Mouse (Mus musculus) lung, adult 10 weeks (tissue): ENCODE data around the gene Il12a. TPM values are rescaled to one million over a fixed set of nuclear protein-coding genes. Genes with fewer than 3 reads are reported as not detected.

Experiments used
- polyA plus RNA-seq: library from polyadenylated mRNA; stranded (reverse); fragments of 350-450 nt; fragmentation: Illumina TruSeq; extraction: RNeasy Lipid Tissue Mini Kit (QIAGEN cat#74804); gene quantifications from one replicate; pipeline ENCODE4 v1.2.3, GENCODE M21; 2014; ENCODE audit warnings: low read depth, low replicate concordance; ENCODE audit not compliant: insufficient read depth

The Il12a gene
- 3.8 TPM for polyA plus RNA-seq

DNA sequence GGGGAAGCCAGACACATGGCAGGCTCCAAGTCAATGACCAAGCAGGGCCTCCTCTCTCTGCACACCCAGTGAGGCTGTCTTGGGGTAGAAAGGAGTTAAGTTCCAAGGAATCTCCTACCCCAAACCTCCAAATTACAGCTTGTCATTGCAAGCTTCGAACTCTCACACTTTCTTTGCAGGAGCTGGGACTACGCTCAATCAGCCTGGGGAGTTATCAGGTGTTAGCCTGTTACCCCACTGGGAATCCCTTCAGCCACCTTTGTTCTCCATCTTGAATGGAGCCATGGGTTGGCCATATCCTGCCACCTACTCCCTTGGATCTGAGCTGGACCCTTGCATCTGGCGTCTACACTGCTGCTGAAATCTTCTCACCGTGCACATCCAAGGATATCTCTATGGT lies at the start of gene Il12a:
Il12a (plus strand) TSS at position 301 of the 400 bp plus-strand sequence.

Other genes starting within 250 kb of the Il12a start
- 0.34 TPM for gene 1110032F04Rik, start 178.9 kb downstream of the Il12a start, polyA plus RNA-seq